Mouse (Mus musculus) spleen, embryonic (tissue): Measurements from ENCODE around the gene Asb7.

Experiments used
- CTCF ChIA-PET: fragments of 350-600 bp; sonication (Branson Sonifier 250); formaldehyde crosslinking; loops from one replicate; lab custom pipeline; 2022; lab: Charles Lee

The Asb7 gene

GRCm38 (mm10) chr7:66689294-66689619, at the start of gene Asb7:
TSS of gene Asb7 (minus strand) at chr7:66689596.
- CTCF ChIA-PET, result interaction anchor here (0.6 kb wide), 1 partner anchor 616 kb away, joined by 4 read pairs; no protein-coding TSS in a partner anchor

GRCm38 (mm10) chr7:66737418-66737817, 48.0 kb upstream of the Asb7 start:
- CTCF ChIA-PET, result no interaction called here

GRCm38 (mm10) chr7:66734993-66735392, 45.6 kb upstream of the Asb7 start:
- CTCF ChIA-PET, result no interaction called here

GRCm38 (mm10) chr7:66734466-66734865, 45.1 kb upstream of the Asb7 start:
- CTCF ChIA-PET, result no interaction called here

- CTCF ChIA-PET, result no interaction called here
Observed at GRCm38 (mm10) chr7:66733882-66734281, 44.5 kb upstream of the Asb7 start.

- CTCF ChIA-PET, result no interaction called here
Observed at GRCm38 (mm10) chr7:66733431-66733830, 44.0 kb upstream of the Asb7 start.

- CTCF ChIA-PET, result no interaction called here
Observed at GRCm38 (mm10) chr7:66729232-66729631, 39.8 kb upstream of the Asb7 start.

GRCm38 (mm10) chr7:66728072-66728471, 38.7 kb upstream of the Asb7 start:
- CTCF ChIA-PET, result no interaction called here

GRCm38 (mm10) chr7:66724954-66725353, 35.6 kb upstream of the Asb7 start:
- CTCF ChIA-PET, result no interaction called here

- CTCF ChIA-PET, result interaction anchor here (0.6 kb wide), 1 partner anchor 156 kb away, joined by 6 read pairs; no protein-coding TSS in a partner anchor
Observed at GRCm38 (mm10) chr7:66724514-66724913, 35.1 kb upstream of the Asb7 start.

- CTCF ChIA-PET, result no interaction called here
Observed at GRCm38 (mm10) chr7:66711166-66711565, 21.8 kb upstream of the Asb7 start.

GRCm38 (mm10) chr7:66704631-66705030, 15.2 kb upstream of the Asb7 start:
- CTCF ChIA-PET, result no interaction called here

GRCm38 (mm10) chr7:66702721-66703120, 13.3 kb upstream of the Asb7 start:
- CTCF ChIA-PET, result no interaction called here

GRCm38 (mm10) chr7:66694467-66694866, 5.1 kb upstream of the Asb7 start:
- CTCF ChIA-PET, result no interaction called here

GRCm38 (mm10) chr7:66689620-66690360, 394 bp upstream of the Asb7 start, which contains the start of gene Lins1:
TSS of gene Lins1 (plus strand) at chr7:66689889.
- CTCF ChIA-PET, result interaction anchor here (0.6 kb wide), 2 partner anchors 67 to 616 kb away, joined by 4 to 7 read pairs; no protein-coding TSS in a partner anchor

GRCm38 (mm10) chr7:66688721-66689120, 675 bp downstream of the Asb7 start:
- CTCF ChIA-PET, result interaction anchor here (0.6 kb wide), 1 partner anchor 1065 kb away, joined by 3 read pairs; no protein-coding TSS in a partner anchor

GRCm38 (mm10) chr7:66682119-66682863, 7.1 kb downstream of the Asb7 start:
- CTCF ChIA-PET, result no interaction called here

GRCm38 (mm10) chr7:66675800-66676199, 13.6 kb downstream of the Asb7 start:
- CTCF ChIA-PET, result no interaction called here

- CTCF ChIA-PET, result no interaction called here
Observed at GRCm38 (mm10) chr7:66667064-66667463, 22.3 kb downstream of the Asb7 start.

GRCm38 (mm10) chr7:66663548-66663947, 25.8 kb downstream of the Asb7 start:
- CTCF ChIA-PET, result no interaction called here

GRCm38 (mm10) chr7:66661572-66661971, 27.8 kb downstream of the Asb7 start:
- CTCF ChIA-PET, result interaction anchor here (0.7 kb wide), 1 partner anchor 190 kb away, joined by 11 read pairs; no protein-coding TSS in a partner anchor

GRCm38 (mm10) chr7:66660972-66661371, 28.4 kb downstream of the Asb7 start:
- CTCF ChIA-PET, result interaction anchor here (0.5 to 0.6 kb wide), 2 partner anchors 227 to 664 kb away, joined by 3 to 4 read pairs; no protein-coding TSS in a partner anchor
